Mouse (Mus musculus): ENCODE data around the gene Zdhhc13. TPM values are rescaled to one million over a fixed set of nuclear protein-coding genes. Genes with fewer than 3 reads are reported as not detected.
A peak's percentile ranks its signal among the peaks of the same experiment; 100 is the strongest.

Gene Zdhhc13
- total RNA-seq (2014; fragmentation: Nextera tagmentation) (35.8 and 37.4 TPM in 2 replicates), total RNA-seq (2017) (50.2 and 54.2 TPM in 2 replicates)

DNA sequence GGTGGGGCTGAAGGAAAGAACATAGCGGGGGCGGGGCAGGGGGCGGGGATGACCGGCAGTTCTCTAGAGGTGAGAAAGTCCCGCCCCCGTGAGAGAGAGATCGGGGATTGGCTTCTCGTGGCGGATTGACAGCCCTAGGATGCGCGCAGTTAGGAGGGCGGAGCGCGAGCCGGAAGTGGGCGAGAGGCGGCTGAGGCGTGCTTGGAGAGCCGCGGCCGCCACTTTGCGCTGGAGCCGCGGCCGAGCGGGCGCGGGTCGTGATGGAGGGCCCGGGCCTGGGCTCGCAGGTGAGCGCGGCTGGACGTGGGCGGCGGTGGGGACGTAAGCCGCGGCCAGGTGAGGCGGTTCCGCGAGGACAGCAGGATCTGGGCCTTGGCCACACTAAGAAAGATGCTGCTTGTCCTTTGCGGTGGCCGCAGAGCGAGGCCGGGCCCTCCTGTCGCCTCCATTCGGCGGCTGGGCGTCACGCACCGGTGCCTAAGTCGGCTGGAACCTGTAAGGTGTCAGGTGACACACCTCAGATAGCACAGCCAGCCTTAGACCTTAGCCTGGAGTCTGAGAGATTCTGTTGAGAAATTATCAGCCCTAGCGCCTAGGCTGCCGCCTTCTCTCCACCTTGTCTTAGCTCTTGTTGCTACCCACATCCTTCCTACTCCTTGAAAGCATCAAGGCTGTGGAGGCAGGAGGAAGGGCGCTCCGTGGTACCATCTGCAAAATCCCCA is at the start of gene Zdhhc13:
Gene Zdhhc13, plus strand, starts transcription at position 153 of the 722 bp plus-strand sequence.
- ATAC-seq (replicated peaks; ENCODE audit: poor library complexity, severe bottlenecking), result peak; percentile 83

- peak; percentile 75 for ATAC-seq (replicated peaks; ENCODE audit: poor library complexity, severe bottlenecking)
These were observed 39.3 kb upstream of the Zdhhc13 start for GRCm38 (mm10) chr7:48749298-48750163.

GRCm38 (mm10) chr7:48750164-48750809 is 38.5 kb upstream of the Zdhhc13 start:
- ATAC-seq (replicated peaks; ENCODE audit: poor library complexity, severe bottlenecking), result peak; percentile 86

DNA sequence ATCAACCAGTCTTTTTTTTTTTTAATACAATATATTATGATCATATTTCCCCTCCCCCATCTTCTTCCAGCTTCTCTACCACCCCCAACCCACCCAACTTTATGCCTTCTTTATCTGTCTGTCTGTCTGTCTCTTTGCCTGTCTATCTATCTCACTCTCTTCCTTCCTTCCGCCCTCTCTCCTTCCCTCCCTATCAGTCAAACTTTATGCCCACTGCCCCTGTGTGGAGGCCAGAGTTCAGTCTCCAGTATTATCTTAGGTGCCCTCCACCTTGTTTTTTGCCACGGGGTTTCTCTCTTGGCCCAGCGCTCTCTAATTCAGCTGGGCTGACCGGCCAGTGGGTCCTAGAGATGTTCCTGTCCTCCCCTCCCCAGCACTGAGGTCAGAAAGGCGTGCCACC is 37.6 kb upstream of the Zdhhc13 start:
- ATAC-seq (replicated peaks; ENCODE audit: poor library complexity, severe bottlenecking), result no peak

DNA sequence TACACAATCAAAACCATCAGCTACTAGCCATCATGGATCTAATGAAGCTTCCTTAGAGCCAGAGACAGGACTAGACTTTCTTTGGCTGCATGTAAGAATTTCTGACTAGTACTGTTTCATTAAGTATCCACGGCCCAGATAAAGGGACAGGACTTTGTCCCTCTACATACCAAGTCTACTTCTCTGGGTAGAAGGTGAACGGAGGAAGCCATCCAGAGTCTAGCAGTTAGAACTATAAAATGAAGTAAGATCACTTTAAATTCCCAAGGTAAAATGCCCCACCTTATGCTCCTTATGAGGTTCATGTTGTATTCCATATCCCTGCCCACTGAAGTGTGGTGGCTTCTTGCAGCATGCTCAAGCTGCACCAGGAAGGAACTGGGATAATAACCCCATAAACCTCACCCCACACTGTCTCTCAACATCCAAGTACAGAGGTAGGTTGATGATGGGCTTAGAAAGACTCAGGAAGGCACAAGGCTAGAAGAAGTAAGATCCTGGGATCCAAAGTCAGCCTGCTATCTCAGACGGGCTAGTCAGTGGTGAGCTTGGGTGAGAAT is 34.3 kb upstream of the Zdhhc13 start:
- ATAC-seq (replicated peaks; ENCODE audit: poor library complexity, severe bottlenecking), result no peak

GRCm38 (mm10) chr7:48755825-48756224 is 33.0 kb upstream of the Zdhhc13 start:
- ATAC-seq (replicated peaks; ENCODE audit: poor library complexity, severe bottlenecking), result no peak

DNA sequence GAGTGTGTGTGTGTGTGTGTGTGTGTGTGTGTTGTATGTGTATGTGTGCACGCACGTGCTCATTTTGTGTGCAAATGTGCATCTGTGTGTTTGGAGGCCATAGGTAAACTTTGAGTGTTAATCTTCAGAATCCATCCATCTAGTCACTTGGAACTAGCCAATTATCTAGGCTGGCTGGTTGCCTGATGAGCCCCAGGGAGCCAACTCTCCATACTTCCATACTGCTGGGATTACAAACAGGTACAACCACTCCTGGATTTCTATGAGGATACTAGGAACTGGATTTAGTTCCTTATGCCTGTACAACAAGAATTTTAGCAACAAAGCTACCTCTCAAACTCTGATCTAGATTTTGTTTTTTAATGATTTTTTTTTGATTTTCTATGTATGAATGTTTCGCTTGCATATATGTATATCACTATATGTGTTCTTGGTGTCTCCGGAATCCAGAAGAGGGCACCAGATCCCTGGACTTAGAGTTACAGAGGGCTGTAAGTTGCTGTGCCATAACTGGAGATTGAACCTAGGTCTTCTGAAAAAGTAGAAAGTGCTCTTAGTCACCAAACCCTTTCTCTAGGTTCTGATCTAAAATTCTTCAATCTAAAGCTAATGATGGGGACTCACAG is 32.4 kb upstream of the Zdhhc13 start:
- ATAC-seq (replicated peaks; ENCODE audit: poor library complexity, severe bottlenecking), result no peak

- peak; percentile 74 for ATAC-seq (replicated peaks; ENCODE audit: poor library complexity, severe bottlenecking)
These were observed 30.7 kb upstream of the Zdhhc13 start for GRCm38 (mm10) chr7:48758083-48758482.

DNA sequence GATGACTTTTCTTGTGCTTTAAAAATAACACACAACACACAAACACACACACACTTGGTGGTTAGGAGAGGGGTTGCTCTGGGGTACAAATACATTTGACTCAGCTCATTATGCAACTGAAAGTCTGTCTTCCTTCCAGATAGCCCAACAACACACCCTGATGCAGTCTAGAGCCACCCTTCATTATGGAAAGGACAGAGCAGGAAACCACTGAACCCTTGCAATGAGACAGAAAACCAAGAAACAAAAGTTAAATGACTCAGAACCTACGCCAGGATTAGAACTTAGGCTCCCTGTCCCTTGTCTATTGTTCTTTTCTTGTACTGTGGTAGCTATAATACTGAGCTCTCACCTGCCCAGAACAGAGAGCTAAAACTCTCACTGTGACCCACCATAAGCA is 28.0 kb upstream of the Zdhhc13 start:
- 0 out of 2 replicates have a peak, but pooled peaks have one; percentile 14 for ATAC-seq (replicated peaks; ENCODE audit: poor library complexity, severe bottlenecking)

DNA sequence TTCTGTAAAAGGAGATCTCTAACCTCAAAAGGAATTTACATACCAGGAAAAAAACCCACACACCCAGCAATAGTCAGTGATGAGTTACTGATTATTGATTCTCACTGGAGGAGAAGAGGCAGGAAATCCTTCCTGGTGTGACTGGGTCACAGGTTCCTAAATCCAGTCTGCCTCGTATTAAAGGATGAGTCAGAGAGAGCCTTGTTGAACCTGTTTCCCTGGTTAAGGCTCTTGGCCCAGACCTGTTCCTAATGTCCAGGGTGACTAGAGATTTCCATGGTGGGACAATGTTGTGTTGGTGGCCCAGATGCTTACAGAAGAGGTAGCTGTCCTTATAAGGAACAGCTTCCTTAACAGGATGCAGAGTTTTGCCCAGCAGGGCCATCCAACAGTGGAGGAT is 26.5 kb upstream of the Zdhhc13 start:
- no peak for ATAC-seq (replicated peaks; ENCODE audit: poor library complexity, severe bottlenecking)

DNA sequence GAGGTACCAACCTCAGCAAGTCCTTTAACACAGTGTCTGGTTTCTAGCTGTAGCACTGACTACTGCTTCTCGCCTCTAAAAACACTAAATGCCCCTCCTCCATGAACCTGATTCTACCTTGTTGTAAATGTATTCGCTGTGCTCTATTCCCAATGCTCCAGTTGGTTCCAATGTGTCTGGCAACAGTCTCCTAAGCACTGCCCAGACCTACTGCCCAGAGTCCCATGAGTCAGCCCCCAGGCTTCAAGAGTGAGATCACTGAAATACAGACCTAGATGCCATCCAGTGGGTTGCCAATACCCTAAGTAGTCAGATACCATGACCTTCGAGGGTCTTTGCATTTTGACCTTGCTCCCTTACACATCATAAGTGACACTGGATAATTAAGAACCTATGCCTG is 26.1 kb upstream of the Zdhhc13 start:
- ATAC-seq (replicated peaks; ENCODE audit: poor library complexity, severe bottlenecking), result no peak

GRCm38 (mm10) chr7:48765959-48766358 is 22.8 kb upstream of the Zdhhc13 start:
- ATAC-seq (replicated peaks; ENCODE audit: poor library complexity, severe bottlenecking), result no peak

DNA sequence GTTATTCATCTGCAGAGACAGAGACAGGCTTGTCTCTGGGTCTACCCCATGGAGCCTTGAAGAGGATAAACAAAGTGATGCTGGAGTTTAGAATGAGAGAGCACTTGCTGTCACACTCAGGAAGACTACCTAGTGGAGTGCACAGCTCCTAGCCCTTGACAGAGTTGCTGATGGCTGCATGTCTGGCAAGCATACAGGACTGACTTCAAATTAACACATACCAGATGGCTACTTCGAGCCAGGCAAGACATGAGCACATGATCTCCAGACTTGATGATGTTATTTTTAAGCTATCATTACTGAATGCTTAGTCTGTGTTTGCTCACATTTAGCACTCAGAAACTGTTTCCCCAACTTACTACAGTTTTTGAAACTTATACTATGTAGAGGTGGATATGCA is 19.1 kb upstream of the Zdhhc13 start:
- ATAC-seq (replicated peaks; ENCODE audit: poor library complexity, severe bottlenecking), result no peak

- no peak for ATAC-seq (replicated peaks; ENCODE audit: poor library complexity, severe bottlenecking)
These were observed 16.6 kb upstream of the Zdhhc13 start for GRCm38 (mm10) chr7:48772060-48772734.

DNA sequence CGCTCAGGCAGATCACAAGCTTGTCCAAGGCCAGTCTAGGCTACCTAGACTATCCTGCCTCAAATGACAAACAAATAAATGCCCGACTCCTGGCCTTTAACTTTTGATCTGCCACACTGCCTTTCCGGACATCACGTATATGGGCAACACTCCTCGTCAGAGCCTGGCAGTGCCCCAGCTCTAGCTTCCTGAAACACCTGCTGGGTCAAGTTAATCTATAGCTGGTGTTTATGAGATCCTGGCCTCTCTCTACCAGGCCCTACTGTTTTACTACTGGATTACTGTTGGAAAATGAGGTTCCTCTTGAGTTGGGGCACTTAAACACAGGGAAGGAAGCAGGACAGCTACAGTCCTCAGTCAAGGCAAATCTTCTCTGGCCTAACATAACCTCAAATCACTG is 15.5 kb upstream of the Zdhhc13 start:
- no peak for ATAC-seq (replicated peaks; ENCODE audit: poor library complexity, severe bottlenecking)

DNA sequence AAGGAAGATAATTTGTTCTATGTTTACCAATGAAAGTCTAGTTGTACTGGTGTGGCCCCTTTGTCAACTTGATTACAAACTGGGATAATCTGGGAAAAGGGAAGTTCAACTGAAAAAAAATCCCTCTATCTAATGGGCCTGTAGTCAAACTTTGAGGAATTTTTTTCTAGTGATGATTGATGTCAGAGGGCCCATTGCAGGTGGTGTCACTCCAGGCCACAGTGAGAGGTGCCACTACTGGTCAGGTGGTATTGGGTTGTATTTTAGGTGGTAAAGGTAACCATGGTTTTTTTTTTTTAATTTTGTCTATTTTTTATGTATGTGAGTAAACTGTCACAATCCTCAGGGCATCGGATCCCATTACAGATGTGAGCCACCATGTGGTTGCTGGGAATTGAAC is 14.2 kb upstream of the Zdhhc13 start:
- no peak for ATAC-seq (replicated peaks; ENCODE audit: poor library complexity, severe bottlenecking)

DNA sequence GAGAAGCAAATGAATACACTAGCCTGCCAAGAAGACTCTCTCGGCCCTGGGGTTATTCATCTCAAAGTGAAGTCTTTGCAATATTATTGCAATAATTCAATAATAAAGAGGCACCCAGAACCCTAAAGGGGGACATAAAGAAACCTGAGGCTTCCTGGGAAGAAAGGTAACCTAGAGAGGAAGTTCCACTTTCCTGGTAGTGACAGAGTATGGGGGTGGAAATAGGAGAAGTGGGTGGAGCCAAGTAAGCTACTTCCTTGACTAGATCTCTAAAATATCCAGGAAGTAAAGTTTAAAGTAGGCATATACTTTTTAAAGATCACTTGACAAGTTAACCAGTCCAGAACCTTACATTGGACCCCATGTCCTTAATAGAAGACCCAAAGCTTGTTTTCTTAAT is 13.4 kb upstream of the Zdhhc13 start:
- peak; percentile 63 for ATAC-seq (replicated peaks; ENCODE audit: poor library complexity, severe bottlenecking)

- ATAC-seq (replicated peaks; ENCODE audit: poor library complexity, severe bottlenecking), result no peak
These were observed 10.9 kb upstream of the Zdhhc13 start for GRCm38 (mm10) chr7:48777721-48778504.

DNA sequence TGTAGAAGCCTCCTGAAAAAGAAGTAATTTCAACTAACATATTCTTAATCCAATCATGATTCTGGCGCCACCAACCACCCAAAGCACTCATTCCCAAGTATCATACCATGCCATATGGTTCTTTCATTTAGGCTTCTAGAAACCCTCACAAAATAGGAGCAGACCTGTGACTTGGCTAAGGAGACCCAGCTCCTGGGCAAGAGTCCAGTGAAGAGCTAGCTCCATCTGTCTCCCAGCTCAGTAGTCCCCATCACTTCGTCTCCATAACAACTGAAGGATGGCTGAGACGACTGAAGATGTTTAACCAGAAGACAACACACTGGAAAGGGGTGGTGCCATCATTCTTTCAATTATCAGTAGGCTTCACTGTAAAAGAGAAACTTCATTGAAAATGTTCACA is 9.7 kb upstream of the Zdhhc13 start:
- no peak for ATAC-seq (replicated peaks; ENCODE audit: poor library complexity, severe bottlenecking)
